Mouse (Mus musculus) kidney, embryonic 14.5 days (tissue): ENCODE measurements around the gene Vmn1r73. TPM values are rescaled to one million over a fixed set of nuclear protein-coding genes. Genes with fewer than 3 reads are reported as not detected.

ENCODE experiments used
- ATAC-seq: fragments of 200-750 bp; cut with Nextera tagmentation; 2 replicates; pipeline ENCODE4 v1.8.0; 2017; ENCODE audit warnings: moderate number of reproducible peaks, mild to moderate bottlenecking, moderate TSS enrichment, moderate library complexity; ENCODE audit not compliant: low FRiP score, low TSS enrichment
- H3K27ac ChIP-seq: fragments of 300-500 bp; sonication (generic); 2 replicates; pipeline ENCODE4 v1.5.1; 2014; ENCODE audit warnings: low read depth, mild to moderate bottlenecking, low read length, moderate library complexity, mixed read lengths
- H3K27me3 ChIP-seq: fragments of 300-500 bp; sonication (generic); 2 replicates; pipeline ENCODE4 v1.6.1; 2014; ENCODE audit warnings: mild to moderate bottlenecking, low read length; ENCODE audit not compliant: control insufficient read depth, insufficient read depth
- H3K36me3 ChIP-seq: fragments of 300-500 bp; sonication (generic); 2 replicates; pipeline ENCODE4 v1.6.1; 2014; ENCODE audit warnings: low read length, mixed read lengths; ENCODE audit not compliant: control insufficient read depth, insufficient read depth
- H3K4me1 ChIP-seq: fragments of 300-500 bp; sonication (generic); 2 replicates; pipeline ENCODE4 v1.6.1; 2014; ENCODE audit warnings: low read length, mixed read lengths; ENCODE audit not compliant: control insufficient read depth, insufficient read depth
- H3K4me2 ChIP-seq: fragments of 300-500 bp; sonication (generic); replicated peaks from 2 replicates; pipeline ENCODE4 v1.6.1; 2014; ENCODE audit warnings: low read depth, mild to moderate bottlenecking, low read length
- H3K4me3 ChIP-seq: fragments of 300-500 bp; sonication (generic); 2 replicates; pipeline ENCODE4 v1.5.1; 2014; ENCODE audit warnings: mild to moderate bottlenecking, low read length
- H3K9ac ChIP-seq: fragments of 300-500 bp; sonication (generic); 2 replicates; pipeline ENCODE4 v1.6.1; 2014; ENCODE audit warnings: low read depth, mild to moderate bottlenecking, low read length, moderate library complexity
- H3K9me3 ChIP-seq: fragments of 300-500 bp; sonication (generic); 2 replicates; pipeline ENCODE4 v1.6.1; 2016; ENCODE audit warnings: low read length; ENCODE audit not compliant: control insufficient read depth
- whole genome bisulfite sequencing: fragments of 180-500 bp; shearing (Covaris S2); extraction: QIAGEN DNeasy Blood & Tissue Kit; methylation state at CpG from one replicate; pipeline ENCODE4 v1.1.7; 2014; 5-methylcytosine and 5-hydroxymethylcytosine counted together
- polyA plus RNA-seq: library from polyadenylated mRNA; unstranded; fragments of >200 nt; fragmentation: Nextera tagmentation; extraction: Ambion mirVana; gene quantifications from 2 replicates; pipeline ENCODE4 v1.2.1, GENCODE M21; 2014

Gene Vmn1r73
- polyA plus RNA-seq, result not detected in 2 replicates

- H3K27ac ChIP-seq, result no peak within 1 kb of the TSS
- no peaks in the 10 kb centered on the region for H3K27me3 ChIP-seq
- no peak within 1 kb of the TSS for H3K4me3 ChIP-seq
- no peak within 1 kb of the TSS for H3K4me2 ChIP-seq
- peaks cover 11% of the 10 kb centered on the region; the same call in 1 of the 2 replicates for H3K9me3 ChIP-seq
- H3K36me3 ChIP-seq, result no peaks in the 10 kb centered on the region
- no peak within 1 kb of the TSS for H3K9ac ChIP-seq
- ATAC-seq, result no peak
- WGBS, result 91% methylated on average over 1 of the region's 1 CpGs
- no peaks in the 10 kb centered on the region for H3K4me1 ChIP-seq
Observed at GRCm38 (mm10) chr7:11729966-11730365, at the start of gene Vmn1r73. Gene Vmn1r73 (plus strand): TSS chr7:11730266.

Other genes starting within 250 kb of the Vmn1r73 start
- gene Zscan4-ps2, start 216.0 kb upstream of the Vmn1r73 start, polyA plus RNA-seq, result not detected in 2 replicates
- gene Zscan4-ps3, start 121.0 kb upstream of the Vmn1r73 start, polyA plus RNA-seq, result not detected in 2 replicates
- gene Vmn1r72, start 50.1 kb upstream of the Vmn1r73 start, polyA plus RNA-seq, result not detected in 2 replicates
- gene Vmn1r74, start 103.7 kb downstream of the Vmn1r73 start, polyA plus RNA-seq, result not detected in 2 replicates
- not detected in 2 replicates for gene Vmn1r75, start 144.4 kb downstream of the Vmn1r73 start, polyA plus RNA-seq
- gene Vmn1r76, start 207.9 kb downstream of the Vmn1r73 start, polyA plus RNA-seq, result not detected in 2 replicates